ENCODE assay signal across 6 mouse cellular contexts in genomic region chr1:49885271-49885670, GRCm38 (mm10).
DNase-seq lines count a peak whose midpoint lies in the region; TF ChIP-seq lines count a peak whose summit lies in the region.
"Not testable (repeated sequence)": the region's sequence is repeated elsewhere in the genome, so short reads cannot be mapped to it uniquely, and the experiment has no call there.

No protein-coding gene starts in this region.

- in situ Hi-C loops in ES-E14 (cut with MboI; ENCODE audit: low sequenced_read_pairs in 2 of 2, unreplicated experiment in 2 of 2), result not testable (repeated sequence)

- not testable (repeated sequence) for TF ChIP-seq POLR2A in ES-Bruce4 (IDR thresholded peaks at IDR 0.05; ENCODE audit: insufficient read depth, low read length)

- not testable (repeated sequence) for TF ChIP-seq CTCF in ES-Bruce4 (IDR thresholded peaks at IDR 0.05; ENCODE audit: low read depth, low read length)

- H3K4me3 ChIP-seq in ES-Bruce4 (ENCODE audit: low read depth, low read length); ES-E14 (ENCODE audit: insufficient read depth in 1 of 2, low read depth in 1 of 2, low read length in 2 of 2, poor library complexity in 1 of 2, severe bottlenecking in 1 of 2): not testable (repeated sequence)

- not testable (repeated sequence) for H3K9ac ChIP-seq in ES-Bruce4 (ENCODE audit: low read depth, poor library complexity, severe bottlenecking); ES-E14 (ENCODE audit: insufficient read depth, low read depth, low read length, poor library complexity, severe bottlenecking)

- peak overlapping the region; percentile 72; the same call in 1 of the 2 replicates for H3K27ac ChIP-seq in ES-Bruce4 (ENCODE audit: insufficient read depth, low read length)
- H3K27ac ChIP-seq in ES-E14 (ENCODE audit: insufficient read depth, low read depth, low read length, poor library complexity, severe bottlenecking), result peak overlapping the region; percentile 80

- not testable (repeated sequence) for H3K36me3 ChIP-seq in ES-Bruce4 (ENCODE audit: control insufficient read depth, insufficient read depth, low read length, poor library complexity, severe bottlenecking); ES-E14 (ENCODE audit: control insufficient read depth, insufficient read depth, low read length, poor library complexity, severe bottlenecking)

- H3K27me3 ChIP-seq in ES-Bruce4 (ENCODE audit: control insufficient read depth, insufficient read depth, low read length, poor library complexity, severe bottlenecking), result not testable (repeated sequence)

- not testable (repeated sequence) for H3K4me1 ChIP-seq in ES-Bruce4 (ENCODE audit: control insufficient read depth, insufficient read depth, low read length); ES-E14 (ENCODE audit: control insufficient read depth in 2 of 2, insufficient read depth in 2 of 2, low read length in 2 of 2, poor library complexity in 1 of 2)

- peaks cover 21% of the 10 kb centered on the region for H3K9me3 ChIP-seq in ES-Bruce4 (replicated peaks; ENCODE audit: control insufficient read depth, insufficient read depth, low read length, poor library complexity, severe bottlenecking)
- not testable (repeated sequence) for H3K9me3 ChIP-seq in ES-E14 (ENCODE audit: control insufficient read depth, insufficient read depth, low read depth, low read length)

- DNase-seq in ES-CJ7 (ENCODE audit: low read depth, low spot score), result peak; percentile 62
- not testable (repeated sequence) for DNase-seq in ES-E14 (ENCODE audit: low read depth, low spot score)
- DNase-seq in R1 (ENCODE audit: low read depth, low spot score), result peak; percentile 72
- peak; percentile 52 for DNase-seq in ZHBTc4 (ENCODE audit: low read depth, low spot score)
- peak; percentile 62 for DNase-seq in heart, adult 11 months

- 0 out of 2 replicates have a peak, but pooled peaks have one; percentile 9 for TF ChIP-seq EP300 in ES-Bruce4 (IDR thresholded peaks at IDR 0.05; ENCODE audit: insufficient read depth, low read depth, low read length)
